Mouse (Mus musculus): Measurements from ENCODE around the gene Zfp182. TPM values are rescaled to one million over a fixed set of nuclear protein-coding genes. Genes with fewer than 3 reads are reported as not detected.

Zfp182 gene
- 3.5 TPM for polyA plus RNA-seq (2015; fragmentation: Illumina TruSeq; extraction: RNeasy Lipid Tissue Mini Kit (QIAGEN cat#74804); ENCODE audit: insufficient read depth, low read depth, low replicate concordance)

DNA sequence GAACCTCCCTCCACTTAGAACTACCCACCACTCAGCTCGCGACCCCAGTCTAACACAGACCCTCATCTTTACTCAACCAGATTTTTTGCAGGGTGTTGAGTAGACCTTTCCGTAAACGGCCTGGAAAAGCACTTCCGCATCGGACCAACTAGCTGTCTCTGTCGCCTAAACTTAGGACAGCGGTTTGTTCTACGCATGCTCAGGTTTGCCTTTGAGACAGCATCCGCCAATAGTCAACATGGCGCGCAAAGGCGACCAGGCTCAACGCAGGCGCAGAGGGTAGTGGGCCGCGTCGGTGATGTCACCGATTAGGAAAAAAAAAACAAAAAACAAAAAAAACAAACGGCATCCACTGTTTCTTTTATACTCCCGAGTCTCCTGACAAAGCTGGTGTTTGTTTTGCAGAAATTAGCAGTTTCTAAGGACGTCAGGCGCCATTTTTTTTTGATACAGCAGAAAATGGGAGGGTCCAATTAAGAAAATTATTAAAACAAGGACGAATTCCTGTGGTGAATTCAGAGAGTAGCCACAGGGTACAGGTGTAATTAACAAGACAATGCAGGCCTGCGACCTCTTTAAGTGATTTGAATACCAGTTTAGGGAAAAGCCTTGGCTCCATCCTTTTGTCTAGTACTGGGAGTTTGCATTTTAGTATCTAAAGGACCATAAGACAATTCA lies at the start of gene Zfp182:
Gene Zfp182, minus strand, starts transcription at position 451 of the 678 bp plus-strand sequence.

DNA sequence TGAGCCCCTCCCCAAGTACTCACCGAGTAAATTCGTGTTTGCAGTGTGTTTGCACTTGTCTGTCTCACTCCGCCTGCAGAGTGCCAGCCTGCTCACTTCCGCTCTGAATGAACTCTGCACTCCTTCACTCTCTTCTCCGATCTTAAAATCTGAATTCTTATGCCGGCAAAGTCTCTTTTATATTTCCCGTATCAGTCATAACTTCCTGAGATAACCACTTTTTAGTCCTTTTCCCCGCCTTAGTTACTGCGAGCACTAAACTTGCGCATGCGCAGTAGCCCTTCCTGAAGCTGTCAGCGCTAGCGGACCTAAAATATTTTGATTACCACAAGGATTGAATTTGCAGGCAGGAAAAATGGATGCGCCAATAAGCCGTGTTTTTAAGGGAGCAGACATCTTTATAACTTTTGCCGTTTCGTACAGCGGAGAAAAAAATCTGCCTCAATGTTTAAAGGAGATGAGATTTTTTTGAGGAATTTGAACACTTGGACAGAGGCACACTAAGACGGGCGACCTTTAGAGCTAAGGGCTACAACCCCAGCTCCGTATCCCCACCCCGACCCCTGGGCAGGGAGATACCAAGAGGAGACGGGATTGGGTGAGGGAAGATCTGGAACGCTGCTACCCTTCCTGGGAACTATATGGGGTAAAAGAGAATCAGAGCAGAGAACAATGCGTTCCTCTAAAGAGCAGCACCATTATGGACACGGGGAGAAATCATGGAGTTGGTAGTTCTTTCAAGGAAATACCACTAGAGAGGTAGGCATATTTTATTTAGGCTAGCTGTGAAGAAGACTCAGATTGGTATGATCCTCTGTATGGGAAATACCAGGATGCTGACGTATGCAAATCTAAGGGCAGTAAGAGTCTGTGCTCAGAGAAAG lies 27.1 kb upstream of the Zfp182 start, which contains the start of gene Zfp300:
Gene Zfp300, minus strand, starts transcription at position 545 of the 884 bp plus-strand sequence.

DNA sequence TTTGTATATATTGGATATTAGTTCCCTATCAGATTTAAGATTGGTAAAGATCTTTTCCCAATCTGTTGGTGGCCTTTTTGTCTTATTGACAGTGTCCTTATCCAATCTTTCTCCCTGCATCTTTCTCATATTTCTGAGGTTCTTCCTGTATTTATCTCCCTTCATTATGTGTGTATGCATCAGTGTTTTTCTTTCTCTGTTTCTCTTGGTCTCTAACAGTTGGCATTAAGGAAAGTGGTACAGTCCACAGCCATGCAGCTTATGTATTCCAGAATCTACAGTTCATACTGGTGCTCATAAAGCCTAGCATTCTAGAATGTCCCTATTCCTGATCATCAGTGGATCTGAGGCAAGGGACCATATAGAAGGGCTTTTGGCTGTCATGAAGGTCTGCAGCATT lies 6.0 kb upstream of the Zfp182 start, which contains the start of gene Spaca5:
Gene Spaca5, plus strand, starts transcription at position 301 of the 400 bp plus-strand sequence.

Other genes starting within 250 kb of the Zfp182 start
- gene Timp1, start 192.2 kb downstream of the Zfp182 start, polyA plus RNA-seq (2015; fragmentation: Illumina TruSeq; extraction: RNeasy Lipid Tissue Mini Kit (QIAGEN cat#74804); ENCODE audit: insufficient read depth, low read depth, low replicate concordance) = 1.4 TPM
- 1.3 TPM for gene Syn1, start 141.3 kb downstream of the Zfp182 start, polyA plus RNA-seq (2015; fragmentation: Illumina TruSeq; extraction: RNeasy Lipid Tissue Mini Kit (QIAGEN cat#74804); ENCODE audit: insufficient read depth, low read depth, low replicate concordance)
- 13.7 TPM for gene Cfp, start 130.8 kb downstream of the Zfp182 start, polyA plus RNA-seq (2015; fragmentation: Illumina TruSeq; extraction: RNeasy Lipid Tissue Mini Kit (QIAGEN cat#74804); ENCODE audit: insufficient read depth, low read depth, low replicate concordance)
- gene Elk1, start 111.7 kb downstream of the Zfp182 start, polyA plus RNA-seq (2015; fragmentation: Illumina TruSeq; extraction: RNeasy Lipid Tissue Mini Kit (QIAGEN cat#74804); ENCODE audit: insufficient read depth, low read depth, low replicate concordance) = 2.1 TPM
- 6.8 TPM for gene Uxt, start 100.3 kb downstream of the Zfp182 start, polyA plus RNA-seq (2015; fragmentation: Illumina TruSeq; extraction: RNeasy Lipid Tissue Mini Kit (QIAGEN cat#74804); ENCODE audit: insufficient read depth, low read depth, low replicate concordance)
- not detected for gene Spaca5, start 6.1 kb upstream of the Zfp182 start, polyA plus RNA-seq (2015; fragmentation: Illumina TruSeq; extraction: RNeasy Lipid Tissue Mini Kit (QIAGEN cat#74804); ENCODE audit: insufficient read depth, low read depth, low replicate concordance)
- gene Zfp300, start 27.2 kb upstream of the Zfp182 start, polyA plus RNA-seq (2015; fragmentation: Illumina TruSeq; extraction: RNeasy Lipid Tissue Mini Kit (QIAGEN cat#74804); ENCODE audit: insufficient read depth, low read depth, low replicate concordance) = 0.28 TPM
- gene Ssxa1, start 53.5 kb upstream of the Zfp182 start, polyA plus RNA-seq (2015; fragmentation: Illumina TruSeq; extraction: RNeasy Lipid Tissue Mini Kit (QIAGEN cat#74804); ENCODE audit: insufficient read depth, low read depth, low replicate concordance) = not detected
- gene Gm21876, start 113.3 kb upstream of the Zfp182 start, polyA plus RNA-seq (2015; fragmentation: Illumina TruSeq; extraction: RNeasy Lipid Tissue Mini Kit (QIAGEN cat#74804); ENCODE audit: insufficient read depth, low read depth, low replicate concordance) = not detected